Mouse (Mus musculus) urinary bladder, adult 18-20 months (tissue): Measurements from ENCODE around the gene Dmrt2.

Experiments used
- DNase-seq, 2 experiments: peaks; one replicate each; pipeline ENCODE4 v3.0.0; 2022; ENCODE audit warnings: low spot score in 2 of 2, mixed read lengths in 2 of 2

The Dmrt2 gene

DNA sequence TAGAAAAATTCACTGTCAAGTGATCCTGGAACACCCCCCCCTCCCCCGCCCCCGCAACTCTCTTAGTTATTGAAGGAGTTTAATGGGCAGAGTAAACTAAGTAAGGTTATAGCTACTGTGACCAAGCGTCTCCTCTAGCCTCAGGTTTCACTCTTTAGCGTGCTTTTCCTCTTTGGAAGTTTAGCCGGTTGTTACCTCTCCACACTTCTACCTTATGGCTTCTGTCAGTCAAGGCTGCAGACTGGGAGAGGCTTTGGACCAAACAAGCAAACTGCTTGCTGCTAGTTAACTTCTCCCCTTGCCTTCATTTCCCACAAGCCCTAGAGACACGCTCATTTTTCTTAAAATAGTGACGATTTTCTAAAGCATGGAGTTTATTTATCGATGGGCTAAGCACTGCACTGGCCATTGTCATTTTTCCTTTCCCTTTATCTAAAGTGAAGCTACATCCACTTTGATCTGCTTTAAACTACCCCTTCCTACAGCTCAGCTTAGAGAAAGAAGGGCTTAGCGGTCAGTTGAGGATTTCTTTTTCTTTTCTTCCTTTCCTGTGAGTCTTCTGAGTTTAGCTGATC is 3.7 kb downstream of the Dmrt2 start:
- no peak for DNase-seq

DNA sequence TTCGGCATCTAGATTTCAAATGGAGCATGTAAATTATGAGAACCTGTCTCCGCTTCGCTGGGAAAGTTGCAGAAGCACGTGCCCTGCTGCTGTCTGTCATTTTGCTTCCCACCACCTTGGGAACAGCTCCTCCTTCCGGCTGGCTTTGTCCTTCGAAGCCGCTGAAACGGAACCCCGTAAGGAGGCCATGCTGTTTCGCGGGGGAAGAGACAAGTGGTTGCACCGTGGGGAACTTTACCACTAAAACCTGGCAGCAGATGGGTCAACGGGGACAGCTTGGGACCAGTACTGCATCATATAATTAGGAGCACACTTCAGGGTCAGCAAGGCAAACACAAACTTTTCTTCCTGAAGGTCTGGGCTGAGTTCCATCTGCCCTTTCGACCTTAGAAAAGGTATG is 26.6 kb downstream of the Dmrt2 start:
- no peak for DNase-seq

DNA sequence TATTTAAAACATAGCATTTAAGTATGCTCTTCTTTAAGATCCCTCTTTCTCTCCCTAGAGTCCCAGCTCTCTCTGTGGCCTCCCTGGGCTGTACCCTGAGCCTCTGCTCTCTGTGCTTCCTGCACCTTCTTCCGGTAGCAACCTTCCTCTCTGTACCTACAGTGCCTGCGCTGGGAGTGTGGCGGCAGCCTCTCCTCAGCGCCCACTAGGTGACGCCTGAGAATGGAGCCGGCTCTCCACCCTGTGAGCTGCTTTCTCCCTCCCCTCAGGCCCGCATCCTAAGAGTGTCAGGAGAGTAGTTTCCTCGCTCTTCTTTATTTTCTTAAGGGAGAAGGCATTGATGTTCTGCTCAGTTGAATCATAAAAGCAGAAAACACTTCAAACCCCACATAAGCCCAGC is 41.2 kb downstream of the Dmrt2 start:
- DNase-seq, result peak; percentile 11 to 20

DNA sequence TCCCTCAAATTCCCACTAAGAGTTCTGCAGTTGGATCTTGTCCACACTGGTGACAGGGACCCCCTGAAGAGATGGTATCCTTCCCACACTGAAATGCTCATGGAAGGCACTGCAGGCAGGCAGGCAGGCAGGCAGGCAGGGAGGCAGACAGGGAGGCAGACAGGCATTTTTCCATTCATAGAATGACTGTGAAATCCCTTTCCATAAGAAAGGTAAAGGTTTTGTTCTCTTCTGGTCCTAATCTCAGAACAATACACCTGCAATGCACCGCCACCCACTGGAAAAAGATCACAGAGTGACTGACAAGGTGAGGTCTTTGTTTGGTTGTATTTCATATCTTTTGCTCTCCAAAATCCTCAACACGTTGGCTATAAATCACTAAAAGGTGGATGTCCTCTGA is 42.7 kb downstream of the Dmrt2 start:
- DNase-seq, result no peak

DNA sequence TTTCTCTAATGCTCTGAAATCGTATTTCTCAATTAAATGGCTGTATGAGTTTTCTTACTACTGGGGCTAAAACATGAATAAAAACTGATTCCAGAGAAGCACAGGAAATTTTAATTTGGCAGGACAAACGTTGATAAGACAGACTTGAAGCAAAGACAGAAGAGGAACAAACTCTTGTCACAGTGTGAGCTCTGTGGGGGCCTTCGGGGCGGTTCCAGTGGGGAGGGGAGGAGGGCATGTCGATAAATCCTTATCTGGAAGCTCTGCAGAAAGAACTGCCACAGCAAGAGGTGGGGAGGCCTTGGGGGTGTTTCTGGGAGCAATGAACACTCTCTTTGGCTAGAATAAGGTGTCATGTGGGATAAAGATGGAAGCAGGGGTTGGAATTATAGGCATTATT is 50.4 kb downstream of the Dmrt2 start:
- DNase-seq, result no peak
